Mouse (Mus musculus): ENCODE measurements around the gene Fgfr2. TPM values are rescaled to one million over a fixed set of nuclear protein-coding genes. Genes with fewer than 3 reads are reported as not detected.
"Not testable (repeated sequence)": the region's sequence is repeated elsewhere in the genome, so short reads cannot be mapped to it uniquely, and the experiment has no call there.

The Fgfr2 gene
- polyA plus RNA-seq, 1 experiment from 2014 or later: 123 TPM

GRCm38 (mm10) chr7:131153044-131153443 lies 1970.1 kb downstream of the Fgfr2 start:
- no peak for ATAC-seq (ENCODE audit: low FRiP score, low read depth)
- H3K9ac ChIP-seq: no peak overlapping the region
- WGBS: 82% methylated on average over 5 of the region's 5 CpGs
- no peak overlapping the region for H3K27ac ChIP-seq
- H3K27me3 ChIP-seq: no peaks in the 10 kb centered on the region
- H3K4me2 ChIP-seq (replicated peaks): no peak overlapping the region
- H3K9me3 ChIP-seq: no peaks in the 10 kb centered on the region
- H3K4me3 ChIP-seq: no peak overlapping the region
- no peaks in the 10 kb centered on the region for H3K4me1 ChIP-seq
- no peaks in the 10 kb centered on the region for H3K36me3 ChIP-seq

- ATAC-seq (ENCODE audit: low FRiP score, low read depth): no peak
- 88% methylated on average over 3 of the region's 3 CpGs for WGBS
- H3K9ac ChIP-seq: no peak overlapping the region
- no peak overlapping the region for H3K4me2 ChIP-seq (replicated peaks)
- no peaks in the 10 kb centered on the region for H3K4me1 ChIP-seq
- no peaks in the 10 kb centered on the region for H3K27me3 ChIP-seq
- H3K4me3 ChIP-seq: no peak overlapping the region
- no peak overlapping the region for H3K27ac ChIP-seq
- H3K9me3 ChIP-seq: no peaks in the 10 kb centered on the region
- no peaks in the 10 kb centered on the region for H3K36me3 ChIP-seq
Measured at GRCm38 (mm10) chr7:131150179-131150578, 1973.0 kb downstream of the Fgfr2 start.

DNA sequence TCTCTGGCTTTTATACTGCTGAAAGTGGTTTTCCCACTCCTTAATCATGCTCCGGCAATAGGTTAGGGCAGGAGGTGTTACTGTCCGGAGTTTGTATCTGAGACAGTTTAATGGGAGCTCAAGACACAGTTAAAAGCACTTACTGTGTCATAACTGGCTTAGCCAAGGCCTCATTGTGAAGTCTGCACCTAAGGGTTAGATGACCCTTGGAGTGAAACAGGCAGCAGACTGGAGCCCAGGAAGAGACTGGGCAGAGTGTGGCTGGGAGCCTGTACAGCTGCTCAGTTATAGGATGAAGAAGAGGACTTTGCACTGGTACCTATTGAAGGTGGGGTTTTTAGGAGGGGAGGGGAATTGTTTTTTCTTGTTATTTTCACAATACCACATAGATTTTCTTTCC lies 1976.9 kb downstream of the Fgfr2 start, which contains the start of gene 4933402N03Rik:
Gene 4933402N03Rik (minus strand): TSS at position 101 of the 400 bp plus-strand sequence.
- no peaks in the 10 kb centered on the region for H3K36me3 ChIP-seq
- H3K4me3 ChIP-seq: no peak within 1 kb of the TSS
- H3K9ac ChIP-seq: no peak within 1 kb of the TSS
- H3K4me2 ChIP-seq (replicated peaks): no peak within 1 kb of the TSS
- H3K27ac ChIP-seq: no peak within 1 kb of the TSS
- H3K9me3 ChIP-seq: no peaks in the 10 kb centered on the region
- no peaks in the 10 kb centered on the region for H3K4me1 ChIP-seq
- no peaks in the 10 kb centered on the region for H3K27me3 ChIP-seq
- no peak for ATAC-seq (ENCODE audit: low FRiP score, low read depth)
- 61% methylated on average over 2 of the region's 2 CpGs for WGBS

GRCm38 (mm10) chr7:131133181-131133580 lies 1990.0 kb downstream of the Fgfr2 start:
- no peak for ATAC-seq (ENCODE audit: low FRiP score, low read depth)
- H3K27ac ChIP-seq: no peak overlapping the region
- H3K4me3 ChIP-seq: no peak overlapping the region
- H3K4me2 ChIP-seq (replicated peaks): no peak overlapping the region
- no peaks in the 10 kb centered on the region for H3K4me1 ChIP-seq
- 79% methylated on average over 3 of the region's 3 CpGs for WGBS
- H3K9ac ChIP-seq: no peak overlapping the region
- no peaks in the 10 kb centered on the region for H3K27me3 ChIP-seq
- H3K9me3 ChIP-seq: no peaks in the 10 kb centered on the region
- no peaks in the 10 kb centered on the region for H3K36me3 ChIP-seq

DNA sequence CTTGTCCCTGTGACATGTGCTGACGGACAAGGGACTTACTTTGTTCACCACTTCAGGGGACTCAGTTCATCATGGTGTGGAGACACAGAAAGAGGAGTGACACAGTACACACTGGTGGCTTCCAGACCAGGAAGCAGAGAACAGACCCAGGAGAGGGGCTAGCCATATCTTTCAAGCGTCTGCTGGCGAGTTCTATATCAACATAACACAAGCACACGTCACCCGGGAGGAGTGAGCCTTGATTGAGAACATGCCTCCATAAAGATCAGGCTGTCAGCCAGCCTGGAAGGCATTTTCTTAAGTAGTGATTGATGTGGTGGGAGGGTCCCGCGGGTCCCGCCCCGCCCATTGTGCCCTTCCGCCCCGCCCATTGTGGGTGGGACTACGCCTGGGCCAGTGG lies 1993.1 kb downstream of the Fgfr2 start:
- no peaks in the 10 kb centered on the region for H3K9me3 ChIP-seq

DNA sequence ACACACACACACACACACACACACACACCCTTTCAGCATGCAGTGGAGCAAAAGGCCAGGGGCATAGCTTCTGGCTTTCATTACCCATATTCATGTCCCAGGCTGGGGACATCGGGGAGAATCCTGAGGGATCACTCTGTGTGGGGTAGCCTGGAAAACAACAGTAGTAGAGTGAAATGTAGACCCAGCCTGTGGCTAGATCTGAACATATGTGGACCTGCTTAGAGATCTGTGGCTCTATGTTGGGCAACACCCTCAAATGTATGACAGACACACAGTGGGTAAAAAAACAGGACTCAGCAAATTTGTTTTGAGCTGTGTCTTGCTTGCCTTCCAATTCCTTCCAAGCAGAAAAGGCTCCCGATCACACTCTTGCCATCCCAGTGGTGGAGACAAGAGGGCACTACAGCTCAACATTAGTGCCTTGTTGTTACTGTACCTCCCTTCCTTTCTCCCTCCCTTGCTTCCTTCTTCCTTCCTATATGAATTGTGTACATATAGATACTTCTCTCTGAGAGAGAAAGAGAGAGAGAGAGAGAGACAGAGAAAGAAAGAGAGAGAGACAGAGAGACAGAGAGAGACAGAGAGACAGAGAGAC lies 2000.8 kb downstream of the Fgfr2 start:
- WGBS: 93% methylated on average over 2 of the region's 2 CpGs
- H3K36me3 ChIP-seq: no peaks in the 10 kb centered on the region
- no peak overlapping the region for H3K4me2 ChIP-seq (replicated peaks)
- no peak for ATAC-seq (ENCODE audit: low FRiP score, low read depth)
- no peaks in the 10 kb centered on the region for H3K4me1 ChIP-seq
- no peaks in the 10 kb centered on the region for H3K27me3 ChIP-seq
- H3K27ac ChIP-seq: no peak overlapping the region
- H3K4me3 ChIP-seq: no peak overlapping the region
- H3K9me3 ChIP-seq: no peaks in the 10 kb centered on the region
- no peak overlapping the region for H3K9ac ChIP-seq

More for the DNA sequence above, 1993.1 kb downstream of the Fgfr2 start:
- WGBS: 51% methylated on average over 12 of the region's 12 CpGs
- no peak overlapping the region for H3K27ac ChIP-seq
- H3K4me2 ChIP-seq (replicated peaks): no peak overlapping the region
- ATAC-seq (ENCODE audit: low FRiP score, low read depth): no peak
- H3K4me1 ChIP-seq: no peaks in the 10 kb centered on the region
- no peak overlapping the region for H3K9ac ChIP-seq
- H3K4me3 ChIP-seq: no peak overlapping the region
- no peaks in the 10 kb centered on the region for H3K36me3 ChIP-seq
- H3K27me3 ChIP-seq: no peaks in the 10 kb centered on the region

GRCm38 (mm10) chr7:131114434-131114833 lies 2008.7 kb downstream of the Fgfr2 start:
- H3K27ac ChIP-seq: no peak overlapping the region
- H3K27me3 ChIP-seq: no peaks in the 10 kb centered on the region
- no peak overlapping the region for H3K4me2 ChIP-seq (replicated peaks)
- H3K9ac ChIP-seq: no peak overlapping the region
- no peaks in the 10 kb centered on the region for H3K36me3 ChIP-seq
- ATAC-seq (ENCODE audit: low FRiP score, low read depth): no peak
- WGBS: 65% methylated on average over 2 of the region's 2 CpGs
- no peaks in the 10 kb centered on the region for H3K9me3 ChIP-seq
- H3K4me3 ChIP-seq: no peak overlapping the region
- H3K4me1 ChIP-seq: no peaks in the 10 kb centered on the region

- H3K9ac ChIP-seq: no peak overlapping the region
- no peak overlapping the region for H3K27ac ChIP-seq
- no peaks in the 10 kb centered on the region for H3K9me3 ChIP-seq
- WGBS: 75% methylated on average over 6 of the region's 6 CpGs
- no peaks in the 10 kb centered on the region for H3K4me1 ChIP-seq
- no peaks in the 10 kb centered on the region for H3K36me3 ChIP-seq
- H3K27me3 ChIP-seq: no peaks in the 10 kb centered on the region
- ATAC-seq (ENCODE audit: low FRiP score, low read depth): no peak
- no peak overlapping the region for H3K4me3 ChIP-seq
- no peak overlapping the region for H3K4me2 ChIP-seq (replicated peaks)
Measured at GRCm38 (mm10) chr7:131113676-131114075, 2009.5 kb downstream of the Fgfr2 start.

DNA sequence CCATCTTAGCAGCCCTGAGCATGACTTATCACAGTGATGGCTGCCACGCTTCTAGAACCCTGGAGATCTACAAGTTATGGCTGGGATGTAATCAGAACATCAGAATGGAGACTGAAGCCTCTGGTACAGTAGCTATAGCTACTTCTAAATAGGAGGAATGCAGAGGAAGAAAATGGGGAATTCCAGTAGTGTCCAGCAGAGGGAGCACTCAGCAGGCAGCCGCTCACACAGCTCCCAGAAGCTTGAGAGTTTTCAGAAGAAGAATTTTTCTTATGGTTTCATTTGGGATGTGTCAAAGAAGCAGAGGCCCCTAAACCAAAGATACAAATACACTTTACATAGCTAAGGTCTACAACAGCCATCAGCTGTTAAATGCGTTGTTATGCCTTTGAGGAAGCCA lies 2010.7 kb downstream of the Fgfr2 start:
- ATAC-seq (ENCODE audit: low FRiP score, low read depth): no peak

DNA sequence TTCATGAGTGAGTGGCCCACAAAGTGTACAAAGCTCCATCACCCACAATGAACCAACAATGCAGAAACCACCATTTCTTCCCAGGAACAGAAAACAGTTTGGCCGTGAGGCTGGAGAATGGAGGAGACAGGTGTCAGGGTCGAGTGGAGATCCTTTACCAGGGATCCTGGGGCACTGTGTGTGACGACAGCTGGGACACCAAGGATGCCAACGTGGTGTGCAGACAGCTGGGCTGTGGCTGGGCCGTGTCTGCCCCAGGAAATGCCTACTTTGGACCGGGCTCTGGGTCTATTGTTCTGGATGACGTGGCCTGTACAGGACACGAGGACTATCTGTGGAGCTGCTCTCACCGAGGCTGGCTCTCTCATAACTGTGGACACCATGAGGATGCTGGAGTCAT lies 2040.7 kb downstream of the Fgfr2 start:
- H3K9ac ChIP-seq; H3K9me3 ChIP-seq; H3K4me3 ChIP-seq; H3K4me2 ChIP-seq (replicated peaks); H3K27ac ChIP-seq; ATAC-seq (ENCODE audit: low FRiP score, low read depth); H3K27me3 ChIP-seq; H3K4me1 ChIP-seq; H3K36me3 ChIP-seq: not testable (repeated sequence)
- WGBS: 85% methylated on average over 9 of the region's 9 CpGs

More for the DNA sequence above, 2010.7 kb downstream of the Fgfr2 start:
- H3K36me3 ChIP-seq: no peaks in the 10 kb centered on the region
- no peak overlapping the region for H3K4me2 ChIP-seq (replicated peaks)
- 32% methylated on average over 3 of the region's 3 CpGs for WGBS
- no peaks in the 10 kb centered on the region for H3K4me1 ChIP-seq
- no peaks in the 10 kb centered on the region for H3K27me3 ChIP-seq
- H3K27ac ChIP-seq: no peak overlapping the region
- no peak overlapping the region for H3K4me3 ChIP-seq
- H3K9me3 ChIP-seq: no peaks in the 10 kb centered on the region
- H3K9ac ChIP-seq: no peak overlapping the region

DNA sequence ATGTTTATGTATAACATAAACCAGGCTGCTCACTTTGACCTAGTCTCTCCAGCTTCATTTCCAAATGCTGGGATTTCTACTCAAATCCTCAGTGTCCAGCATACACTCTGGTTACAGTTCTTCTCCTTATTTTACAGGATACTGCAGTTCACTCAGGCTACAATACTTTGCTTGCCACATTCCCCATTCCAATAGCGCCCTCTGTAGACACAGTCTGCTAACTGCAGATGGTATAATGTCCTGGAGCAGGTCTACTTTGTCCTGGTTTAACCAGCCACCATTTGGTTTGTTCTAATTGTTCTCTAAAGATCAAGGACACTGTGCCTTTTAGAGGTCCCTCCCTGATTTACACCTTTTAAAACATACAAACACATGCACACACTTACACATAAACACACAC lies 2047.2 kb downstream of the Fgfr2 start:
- Histone ChIP-seq H3K4me2 (replicated peaks) (no peak overlapping the region), H3K4me1 (no peaks in the 10 kb centered on the region), H3K36me3 (no peaks in the 10 kb centered on the region), H3K27me3 (no peaks in the 10 kb centered on the region), H3K27ac (no peak overlapping the region), H3K9ac (no peak overlapping the region), H3K4me3 (no peak overlapping the region), H3K9me3 (no peaks in the 10 kb centered on the region)
- WGBS: 0% methylated on average over 1 of the region's 1 CpGs
- no peak for ATAC-seq (ENCODE audit: low FRiP score, low read depth)

DNA sequence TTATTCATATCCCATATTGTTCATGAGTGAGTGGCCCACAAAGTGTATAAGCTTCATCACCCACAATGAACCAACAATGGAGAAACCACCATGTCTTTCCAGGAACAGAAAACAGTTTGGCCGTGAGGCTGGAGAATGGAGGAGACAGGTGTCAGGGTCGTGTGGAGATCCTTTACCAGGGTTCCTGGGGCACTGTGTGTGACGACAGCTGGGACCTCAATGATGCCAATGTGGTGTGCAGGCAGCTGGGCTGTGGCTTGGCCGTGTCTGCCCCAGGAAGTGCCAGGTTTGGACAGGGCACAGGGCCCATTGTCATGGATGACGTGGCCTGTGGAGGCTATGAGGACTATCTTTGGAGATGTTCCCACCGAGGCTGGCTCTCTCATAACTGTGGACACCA lies 2049.1 kb downstream of the Fgfr2 start:
- H3K27ac ChIP-seq; H3K9ac ChIP-seq; H3K36me3 ChIP-seq; H3K9me3 ChIP-seq; H3K4me3 ChIP-seq; H3K4me2 ChIP-seq (replicated peaks); ATAC-seq (ENCODE audit: low FRiP score, low read depth); H3K27me3 ChIP-seq; H3K4me1 ChIP-seq: not testable (repeated sequence)
- WGBS: 84% methylated on average over 6 of the region's 6 CpGs

- H3K27me3 ChIP-seq; H3K36me3 ChIP-seq; H3K4me2 ChIP-seq (replicated peaks); H3K9ac ChIP-seq; H3K9me3 ChIP-seq; ATAC-seq (ENCODE audit: low FRiP score, low read depth); H3K4me1 ChIP-seq; H3K4me3 ChIP-seq; H3K27ac ChIP-seq: not testable (repeated sequence)
- 84% methylated on average over 3 of the region's 3 CpGs for WGBS
Measured at GRCm38 (mm10) chr7:131073476-131073875, 2049.7 kb downstream of the Fgfr2 start.
